Mouse (Mus musculus): ENCODE data around the gene Dars.

The Dars gene

GRCm38 (mm10) chr1:128424928-128425327, 7.8 kb upstream of the Dars start:
- no peak for DNase-seq (ENCODE audit: low read depth in 2 of 2, low spot score in 2 of 2)

- DNase-seq (ENCODE audit: low read depth in 2 of 2, low spot score in 2 of 2), result peak in 1 of 2 experiments; percentile 5
These were observed 343 bp upstream of the Dars start for GRCm38 (mm10) chr1:128417533-128417888.

GRCm38 (mm10) chr1:128411141-128411540, 6.0 kb downstream of the Dars start:
- DNase-seq (ENCODE audit: low read depth in 2 of 2, low spot score in 2 of 2), result no peak

GRCm38 (mm10) chr1:128406846-128407245, 10.3 kb downstream of the Dars start:
- no peak for DNase-seq (ENCODE audit: low read depth in 2 of 2, low spot score in 2 of 2)

GRCm38 (mm10) chr1:128405675-128406074, 11.5 kb downstream of the Dars start:
- no peak for DNase-seq (ENCODE audit: low read depth in 2 of 2, low spot score in 2 of 2)

GRCm38 (mm10) chr1:128405041-128405481, 12.1 kb downstream of the Dars start:
- no peak for DNase-seq (ENCODE audit: low read depth in 2 of 2, low spot score in 2 of 2)

- DNase-seq (ENCODE audit: low read depth in 2 of 2, low spot score in 2 of 2), result no peak
These were observed 16.2 kb downstream of the Dars start for GRCm38 (mm10) chr1:128400926-128401325.

GRCm38 (mm10) chr1:128399941-128400915, 16.9 kb downstream of the Dars start:
- DNase-seq (ENCODE audit: low read depth in 2 of 2, low spot score in 2 of 2), result no peak

- no peak for DNase-seq (ENCODE audit: low read depth in 2 of 2, low spot score in 2 of 2)
These were observed 18.3 kb downstream of the Dars start for GRCm38 (mm10) chr1:128398738-128399445.

- no peak for DNase-seq (ENCODE audit: low read depth in 2 of 2, low spot score in 2 of 2)
These were observed 22.5 kb downstream of the Dars start for GRCm38 (mm10) chr1:128394657-128395056.

GRCm38 (mm10) chr1:128392382-128392781, 24.8 kb downstream of the Dars start:
- no peak for DNase-seq (ENCODE audit: low read depth in 2 of 2, low spot score in 2 of 2)

- DNase-seq (ENCODE audit: low read depth in 2 of 2, low spot score in 2 of 2), result peak in 1 of 2 experiments; percentile 7
These were observed 30.7 kb downstream of the Dars start for GRCm38 (mm10) chr1:128386487-128386886.

GRCm38 (mm10) chr1:128376841-128377240, 40.3 kb downstream of the Dars start:
- DNase-seq (ENCODE audit: low read depth in 2 of 2, low spot score in 2 of 2), result no peak

- DNase-seq (ENCODE audit: low read depth in 2 of 2, low spot score in 2 of 2), result no peak
These were observed 44.9 kb downstream of the Dars start for GRCm38 (mm10) chr1:128372143-128372860.

GRCm38 (mm10) chr1:128368732-128369441, 48.3 kb downstream of the Dars start:
- peak; percentile 43 to 65 for DNase-seq (ENCODE audit: low read depth in 2 of 2, low spot score in 2 of 2)

GRCm38 (mm10) chr1:128360601-128361000, 56.6 kb downstream of the Dars start:
- no peak for DNase-seq (ENCODE audit: low read depth in 2 of 2, low spot score in 2 of 2)

GRCm38 (mm10) chr1:128359554-128360376, 57.4 kb downstream of the Dars start, which contains the start of gene Mcm6:
TSS of gene Mcm6 (minus strand) at chr1:128359664.
- peak; percentile 87 to 92 for DNase-seq (ENCODE audit: low read depth in 2 of 2, low spot score in 2 of 2)

- no peak for DNase-seq (ENCODE audit: low read depth in 2 of 2, low spot score in 2 of 2)
These were observed 58.1 kb downstream of the Dars start for GRCm38 (mm10) chr1:128358916-128359553.

GRCm38 (mm10) chr1:128358276-128358675, 58.9 kb downstream of the Dars start:
- DNase-seq (ENCODE audit: low read depth in 2 of 2, low spot score in 2 of 2), result no peak

All from CD8-positive naive resting alpha-beta T cell, adult 2 months (primary cell).